ENCODE assay signal across 8 mouse cellular contexts in genomic region chr11:69122336-69122951, GRCm38 (mm10). TPM values are rescaled to one million over a fixed set of nuclear protein-coding genes. Genes with fewer than 3 reads are reported as not detected.
DNase-seq lines count a peak whose midpoint lies in the region; ATAC-seq and TF ChIP-seq lines count a peak whose summit lies in the region.

TSS of gene 9130213A22Rik (minus strand) at chr11:69122589.

- 1% methylated on average over 63 of the region's 66 CpGs for WGBS in forebrain, embryonic 13.5 days
- under 1% methylated on average over 66 of the region's 66 CpGs for WGBS in lung, embryonic 14.5 days
- WGBS in olfactory bulb, adult 2 months, result under 1% methylated on average over 59 of the region's 66 CpGs

- H3K27ac ChIP-seq in CH12.LX (ENCODE audit: insufficient read depth, low read depth), result peak within 1 kb of the TSS; percentile 61
- peak within 1 kb of the TSS; percentile 57 for H3K27ac ChIP-seq in forebrain, embryonic 13.5 days
- H3K27ac ChIP-seq in lung, embryonic 14.5 days (ENCODE audit: low read depth), result peak within 1 kb of the TSS; percentile 89
- no peak within 1 kb of the TSS; the same call in none of the 2 replicates for H3K27ac ChIP-seq in olfactory bulb, adult 2 months (ENCODE audit: insufficient read depth, low read depth, low read length)

- no peaks in the 10 kb centered on the region for H3K36me3 ChIP-seq in CH12.LX (replicated peaks in 1 of 2; ENCODE audit: control insufficient read depth in 1 of 2, insufficient read depth in 1 of 2, low read length in 1 of 2)
- no peaks in the 10 kb centered on the region for H3K36me3 ChIP-seq in forebrain, embryonic 13.5 days (ENCODE audit: poor library complexity, severe bottlenecking)
- no peaks in the 10 kb centered on the region for H3K36me3 ChIP-seq in lung, embryonic 14.5 days (ENCODE audit: insufficient read depth)

- peak within 1 kb of the TSS; percentile 68 for H3K9ac ChIP-seq in CH12.LX (ENCODE audit: insufficient read depth, low read depth)
- peak within 1 kb of the TSS; percentile 79 for H3K9ac ChIP-seq in forebrain, embryonic 13.5 days
- H3K9ac ChIP-seq in lung, embryonic 14.5 days, result peak within 1 kb of the TSS; percentile 69

- no peak for TF ChIP-seq EP300 in CH12.LX (IDR thresholded peaks at IDR 0.05; ENCODE audit: low read length)

- H3K4me2 ChIP-seq in CH12.LX (ENCODE audit: insufficient read depth, low read depth, poor library complexity, severe bottlenecking), result peak within 1 kb of the TSS; percentile 78
- H3K4me2 ChIP-seq in forebrain, embryonic 13.5 days, result peak within 1 kb of the TSS; percentile 71
- peak within 1 kb of the TSS; percentile 93 for H3K4me2 ChIP-seq in lung, embryonic 14.5 days

- dilution Hi-C loops in CH12.LX (cut with MboI; ENCODE audit: extremely low pct_ligation_motif_present, extremely low pct_unique_long_range_greater_than_20kb, low sequenced_read_pairs), result no loop called here

- ATAC-seq in forebrain, embryonic 13.5 days, result peak; percentile 66
- peak; percentile 70 for ATAC-seq in lung, embryonic 14.5 days (ENCODE audit: insufficient read depth)

- intact Hi-C loops in heart, postnatal 10 days (cut with DNase I), result loop anchor here (1.0 to 2.0 kb wide), 2 partner anchors 34 to 55 kb away; partner anchors contain the start of gene Vamp2

- in situ Hi-C loops in CH12.LX (cut with MboI; ENCODE audit: low pct_ligation_motif_present, low pct_unique_long_range_greater_than_20kb, low sequenced_read_pairs), result no loop called here

- H3K27me3 ChIP-seq in CH12.LX (replicated peaks), result peaks cover 61% of the 10 kb centered on the region
- H3K27me3 ChIP-seq in forebrain, embryonic 13.5 days, result peaks cover 19% of the 10 kb centered on the region
- H3K27me3 ChIP-seq in lung, embryonic 14.5 days (ENCODE audit: insufficient read depth, low read length), result no peaks in the 10 kb centered on the region

- no peaks in the 10 kb centered on the region for H3K79me2 ChIP-seq in CH12.LX (replicated peaks; ENCODE audit: control insufficient read depth, extremely low read depth, insufficient read depth, poor library complexity, severe bottlenecking)

- peak within 1 kb of the TSS; percentile 69 to 97 (median 76) for H3K4me3 ChIP-seq in CH12.LX (replicated peaks in 1 of 3; ENCODE audit: low read depth in 2 of 3, low read length in 2 of 3, poor library complexity in 1 of 3)
- H3K4me3 ChIP-seq in forebrain, embryonic 13.5 days, result peak within 1 kb of the TSS; percentile 75
- H3K4me3 ChIP-seq in lung, embryonic 14.5 days (ENCODE audit: low read depth, low read length), result peak within 1 kb of the TSS; percentile 74
- H3K4me3 ChIP-seq in olfactory bulb, adult 2 months (ENCODE audit: insufficient read depth, low read depth, low read length), result peak within 1 kb of the TSS; percentile 78

- TF ChIP-seq POLR2A in CH12.LX (IDR thresholded peaks at IDR 0.05; ENCODE audit: low read depth, low read length), result no peak
- no peak for TF ChIP-seq POLR2A in brain, embryonic 14.5 days (IDR thresholded peaks at IDR 0.05; ENCODE audit: borderline replicate concordance, extremely low read depth, insufficient read depth, insufficient read length, poor library complexity, severe bottlenecking)
- no peak for TF ChIP-seq POLR2A in olfactory bulb, adult 2 months (IDR thresholded peaks at IDR 0.05; ENCODE audit: insufficient read depth, low read depth, low read length)

- peak in 1 of 2 experiments; percentile 97; a peak in 2 of 4 replicates for TF ChIP-seq CTCF in CH12.LX (conservative IDR thresholded peaks at IDR 0.05 in 1 of 2, IDR thresholded peaks at IDR 0.05 in 1 of 2; ENCODE audit: low read depth in 2 of 2, low read length in 2 of 2)
- TF ChIP-seq CTCF in brain, embryonic 14.5 days (IDR thresholded peaks at IDR 0.05; ENCODE audit: borderline replicate concordance, extremely low read depth, insufficient read depth, insufficient read length), result peak; percentile 48
- peak; percentile 78 for TF ChIP-seq CTCF in lung, embryonic 14.5 days (IDR thresholded peaks at IDR 0.05; ENCODE audit: low read depth)
- peak; percentile 72 for TF ChIP-seq CTCF in olfactory bulb, adult 2 months (IDR thresholded peaks at IDR 0.05; ENCODE audit: insufficient read depth, low read depth, low read length)

- no peaks in the 10 kb centered on the region for H3K9me3 ChIP-seq in CH12.LX (replicated peaks; ENCODE audit: low read length)
- no peaks in the 10 kb centered on the region for H3K9me3 ChIP-seq in forebrain, embryonic 13.5 days (replicated peaks)
- H3K9me3 ChIP-seq in lung, embryonic 14.5 days (ENCODE audit: low read depth, low read length), result no peaks in the 10 kb centered on the region

- peak; percentile 82 for TF ChIP-seq RAD21 in CH12.LX (IDR thresholded peaks at IDR 0.05; ENCODE audit: low read depth, low read length)

- peak; percentile 71 for DNase-seq in CH12.LX (ENCODE audit: extremely low read depth)
- peak; percentile 94 for DNase-seq in brain, embryonic 14.5 days (ENCODE audit: low read depth)
- DNase-seq in heart, postnatal 10 days, result peak; percentile 93 to 94
- peak; percentile 87 to 91 for DNase-seq in layer of hippocampus, adult 18-20 months (ENCODE audit: low spot score in 2 of 2)
- peak; percentile 95 for DNase-seq in lung, embryonic 14.5 days
- peak; percentile 74 for DNase-seq in thymus, postnatal 0 days (ENCODE audit: low spot score)

- peaks cover 4 to 51% of the 10 kb centered on the region in 2 experiments for H3K4me1 ChIP-seq in CH12.LX (ENCODE audit: control insufficient read depth in 1 of 2, insufficient read depth in 2 of 2)
- peaks cover 50% of the 10 kb centered on the region for H3K4me1 ChIP-seq in forebrain, embryonic 13.5 days
- H3K4me1 ChIP-seq in lung, embryonic 14.5 days (ENCODE audit: insufficient read depth), result peaks cover 13% of the 10 kb centered on the region
- H3K4me1 ChIP-seq in olfactory bulb, adult 2 months (ENCODE audit: control insufficient read depth, insufficient read depth, low read length), result peaks cover 25% of the 10 kb centered on the region

TF ChIP-seq in CH12.LX, 34 proteins besides CTCF, POLR2A, EP300 and RAD21:
- TF ChIP-seq SMC3 (IDR thresholded peaks at IDR 0.05; ENCODE audit: low read depth, low read length), result peak; percentile 83
- TF ChIP-seq MAX (IDR thresholded peaks at IDR 0.05; ENCODE audit: low read length), result no peak
- peak; percentile 31; the same call in 1 of the 2 replicates for TF ChIP-seq NELFE (IDR thresholded peaks at IDR 0.05; ENCODE audit: low read depth, low read length)
- TF ChIP-seq MXI1 (IDR thresholded peaks at IDR 0.05; ENCODE audit: low read depth, low read length), result peak; percentile 82
- peak; percentile 5; the same call in 1 of the 2 replicates for TF ChIP-seq ZNF384 (IDR thresholded peaks at IDR 0.05; ENCODE audit: low read depth, low read length)
- peak; percentile 70; the same call in 1 of the 2 replicates for TF ChIP-seq CHD1 (IDR thresholded peaks at IDR 0.05; ENCODE audit: low read depth, low read length)
- 0 out of 2 replicates have a peak, but pooled peaks have one; percentile 21 for TF ChIP-seq MEF2A (IDR thresholded peaks at IDR 0.05; ENCODE audit: borderline replicate concordance, low read depth, low read length)
- TF ChIP-seq NRF1 (IDR thresholded peaks at IDR 0.05; ENCODE audit: low read depth, low read length), result peak; percentile 56
- peak; percentile 38 for TF ChIP-seq ZC3H11A (IDR thresholded peaks at IDR 0.05; ENCODE audit: low read depth, low read length)
- peak; percentile 53; the same call in 1 of the 2 replicates for TF ChIP-seq ELF1 (IDR thresholded peaks at IDR 0.05; ENCODE audit: low read depth, low read length)
- 0 out of 2 replicates have a peak, but pooled peaks have one; percentile 9 for TF ChIP-seq IRF4 (IDR thresholded peaks at IDR 0.05; ENCODE audit: low read depth, low read length)
- TF ChIP-seq USF1 (IDR thresholded peaks at IDR 0.05; ENCODE audit: low read depth, low read length), result no peak
- no peak for TF ChIP-seq TCF12 (IDR thresholded peaks at IDR 0.05; ENCODE audit: low read depth, low read length)
- TF ChIP-seq SIN3A (IDR thresholded peaks at IDR 0.05; ENCODE audit: low read length), result peak; percentile 48
- peak; percentile 2 for TF ChIP-seq HCFC1 (IDR thresholded peaks at IDR 0.05; ENCODE audit: low read depth, low read length)
- TF ChIP-seq GABPA (IDR thresholded peaks at IDR 0.05; ENCODE audit: insufficient replicate concordance, low read depth, low read length), result no peak
- peak; percentile 98 for TF ChIP-seq UBTF (IDR thresholded peaks at IDR 0.05; ENCODE audit: low read depth, low read length)
- peak; percentile 74 for TF ChIP-seq MAZ (IDR thresholded peaks at IDR 0.05; ENCODE audit: low read depth, low read length)
- TF ChIP-seq POLR2AphosphoS2 (IDR thresholded peaks at IDR 0.05; ENCODE audit: low read depth, low read length), result no peak

RNA-seq across cellular contexts. Expression of gene 9130213A22Rik, which starts in this region (rescaled TPM):
- total RNA-seq in CH12.LX (2012; rRNA removed) (not detected in 2 replicates), CH12.LX (2014; rRNA removed) (not detected in 2 replicates)
- polyA plus RNA-seq in CH12.LX (2012; ENCODE audit: insufficient read length, low read depth), result not detected in 2 replicates
- 0.33 and 0.47 TPM in 2 replicates for polyA plus RNA-seq in brain, embryonic 14.5 days (2012; rRNA removed)
- polyA plus RNA-seq in forebrain, embryonic 13.5 days (2015; fragmentation: Nextera tagmentation; extraction: Ambion mirVana), result 0.21 and 0.34 TPM in 2 replicates
- under 1 TPM; 0.42 to 0.60 TPM for total RNA-seq in heart, postnatal 10 days (2021)
- total RNA-seq in layer of hippocampus, adult 18-20 months (2021), result 1 to 10 TPM; 1.3 to 1.6 TPM
- polyA plus RNA-seq in lung, embryonic 14.5 days (2014; fragmentation: Nextera tagmentation; extraction: Ambion mirVana), result 0.19 and 0.41 TPM in 2 replicates
- polyA plus RNA-seq in olfactory bulb, adult 2 months (2012; ENCODE audit: insufficient read depth, insufficient read length, low replicate concordance, missing spikeins), result not detected in 2 replicates
- polyA plus RNA-seq in thymus, postnatal 0 days (2015; fragmentation: Nextera tagmentation; extraction: Ambion mirVana), result 0.49 and 0.64 TPM in 2 replicates

Comparison
In these comparisons a context has a peak if more than half of its experiments do, and no peak if none do; other contexts are left out.
1. Peak in DNase-seq, H3K4me3 ChIP-seq, H3K27ac ChIP-seq, H3K9ac ChIP-seq and H3K4me2 ChIP-seq in CH12.LX; RNA of the gene not detected or under 1 TPM.
2. Peak in DNase-seq in brain, embryonic 14.5 days; RNA of the gene not detected or under 1 TPM.
3. Peak in ATAC-seq, H3K4me3 ChIP-seq, H3K27ac ChIP-seq, H3K9ac ChIP-seq and H3K4me2 ChIP-seq in forebrain, embryonic 13.5 days; RNA of the gene not detected or under 1 TPM.
4. Peak in DNase-seq in heart, postnatal 10 days; RNA of the gene not detected or under 1 TPM.
5. Peak in DNase-seq, ATAC-seq, H3K4me3 ChIP-seq, H3K27ac ChIP-seq, H3K9ac ChIP-seq and H3K4me2 ChIP-seq in lung, embryonic 14.5 days; RNA of the gene not detected or under 1 TPM.
6. Peak in DNase-seq in thymus, postnatal 0 days; RNA of the gene not detected or under 1 TPM.